Mouse (Mus musculus) MN1 (cell line): ENCODE measurements at regions not wholly inside any gene's neighbourhood (a gene's known extent, or its start where the extent isn't known, plus 50 kb on each side); places are given as distances from the start of the nearest gene placed in this dataset.
"Not testable (repeated sequence)": the region's sequence is repeated elsewhere in the genome, so short reads cannot be mapped to it uniquely, and the experiment has no call there.

ENCODE experiments used
- DNase-seq: peaks from one replicate; pipeline ENCODE4 v3.0.0-alpha.2; 2016; ENCODE audit warnings: low spot score

GRCm38 (mm10) chr14:52566920-52567319 is 71.4 kb upstream of the Olfr1507 start:
- no peak for DNase-seq

GRCm38 (mm10) chr14:52565606-52566005 is 70.1 kb upstream of the Olfr1507 start:
- no peak for DNase-seq

- DNase-seq, result not testable (repeated sequence)
Measured at GRCm38 (mm10) chr14:52556340-52556739, 60.8 kb upstream of the Olfr1507 start.

- DNase-seq, result no peak
Measured at GRCm38 (mm10) chr14:52553399-52553798, 57.9 kb upstream of the Olfr1507 start.

- no peak for DNase-seq
Measured at GRCm38 (mm10) chr14:52547933-52548332, 52.4 kb upstream of the Olfr1507 start.
